Mouse (Mus musculus) gastrocnemius, adult 8-10 months (tissue): ENCODE measurements around the gene Polh. TPM values are rescaled to one million over a fixed set of nuclear protein-coding genes. Genes with fewer than 3 reads are reported as not detected.
A peak's percentile ranks its signal among the peaks of the same experiment; 100 is the strongest.

Source experiments
- DNase-seq, 2 experiments: peaks; one replicate each; pipeline ENCODE4 v3.0.0; 2022; ENCODE audit warnings: low spot score in 2 of 2
- total RNA-seq, 4 experiments: library from RNA; stranded (reverse); gene quantifications; 2 replicates each; pipeline ENCODE4 v1.2.4; 2022

Gene Polh
- 10 to 100 TPM; 12.3 to 16.2 (median 14.3) TPM for total RNA-seq

- DNase-seq, result peak; percentile 86 to 93
Observed at GRCm38 (mm10) chr17:46202421-46203071, at the start of gene Polh, which contains the start of gene Xpo5. TSS of gene Polh (minus strand) at chr17:46202645. TSS of gene Xpo5 (plus strand) at chr17:46202782.

GRCm38 (mm10) chr17:46251174-46251573 is 48.7 kb upstream of the Polh start:
- DNase-seq, result no peak

- no peak for DNase-seq
Observed at GRCm38 (mm10) chr17:46248189-46248522, 45.7 kb upstream of the Polh start.

GRCm38 (mm10) chr17:46247512-46248188 is 45.2 kb upstream of the Polh start, which contains the start of the genes Polr1c and Yipf3:
TSS of gene Polr1c (minus strand) at chr17:46248054.
TSS of gene Yipf3 (plus strand) at chr17:46248080.
- DNase-seq, result peak; percentile 86 to 91

GRCm38 (mm10) chr17:46244579-46244978 is 42.1 kb upstream of the Polh start:
- no peak for DNase-seq

GRCm38 (mm10) chr17:46243624-46244023 is 41.2 kb upstream of the Polh start:
- no peak for DNase-seq

GRCm38 (mm10) chr17:46242993-46243392 is 40.5 kb upstream of the Polh start:
- DNase-seq, result no peak

GRCm38 (mm10) chr17:46242274-46242673 is 39.8 kb upstream of the Polh start:
- no peak for DNase-seq

- no peak for DNase-seq
Observed at GRCm38 (mm10) chr17:46241471-46241870, 39.0 kb upstream of the Polh start.

- DNase-seq, result no peak
Observed at GRCm38 (mm10) chr17:46239516-46240114, 37.2 kb upstream of the Polh start.

GRCm38 (mm10) chr17:46237480-46237879 is 35.0 kb upstream of the Polh start:
- no peak for DNase-seq

- DNase-seq, result no peak
Observed at GRCm38 (mm10) chr17:46237079-46237478, 34.6 kb upstream of the Polh start.

GRCm38 (mm10) chr17:46236067-46236466 is 33.6 kb upstream of the Polh start:
- no peak for DNase-seq

- DNase-seq, result no peak
Observed at GRCm38 (mm10) chr17:46227576-46227975, 25.1 kb upstream of the Polh start.

- no peak for DNase-seq
Observed at GRCm38 (mm10) chr17:46221601-46222000, 19.2 kb upstream of the Polh start.

- DNase-seq, result no peak
Observed at GRCm38 (mm10) chr17:46210550-46210949, 8.1 kb upstream of the Polh start.

- DNase-seq, result no peak
Observed at GRCm38 (mm10) chr17:46206676-46207075, 4.2 kb upstream of the Polh start.

- no peak for DNase-seq
Observed at GRCm38 (mm10) chr17:46203078-46203477, 633 bp upstream of the Polh start.

GRCm38 (mm10) chr17:46201151-46201550 is 1.3 kb downstream of the Polh start:
- no peak for DNase-seq

- DNase-seq, result no peak
Observed at GRCm38 (mm10) chr17:46188829-46189228, 13.6 kb downstream of the Polh start.

- no peak for DNase-seq
Observed at GRCm38 (mm10) chr17:46182273-46182672, 20.2 kb downstream of the Polh start.

- no peak for DNase-seq
Observed at GRCm38 (mm10) chr17:46170538-46170937, 31.9 kb downstream of the Polh start.

- DNase-seq, result no peak
Observed at GRCm38 (mm10) chr17:46168768-46169167, 33.7 kb downstream of the Polh start.
